Mouse (Mus musculus) bone marrow, adult 2 months (tissue): ENCODE data around the gene Gm28043.

ENCODE experiments used
- CTCF ChIP-seq: fragments of 200-500 bp; IDR thresholded peaks from 2 replicates; pipeline ENCODE4 v1.5.1; 2011; ENCODE audit warnings: low read length, control low read depth; ENCODE audit not compliant: control insufficient read depth, insufficient read depth
- POLR2A ChIP-seq: fragments of 200-500 bp; IDR thresholded peaks from 2 replicates; pipeline ENCODE4 v1.6.1; 2011; ENCODE audit warnings: low read depth, mild to moderate bottlenecking, control low read depth, low read length, borderline replicate concordance; ENCODE audit not compliant: control insufficient read depth

DNA sequence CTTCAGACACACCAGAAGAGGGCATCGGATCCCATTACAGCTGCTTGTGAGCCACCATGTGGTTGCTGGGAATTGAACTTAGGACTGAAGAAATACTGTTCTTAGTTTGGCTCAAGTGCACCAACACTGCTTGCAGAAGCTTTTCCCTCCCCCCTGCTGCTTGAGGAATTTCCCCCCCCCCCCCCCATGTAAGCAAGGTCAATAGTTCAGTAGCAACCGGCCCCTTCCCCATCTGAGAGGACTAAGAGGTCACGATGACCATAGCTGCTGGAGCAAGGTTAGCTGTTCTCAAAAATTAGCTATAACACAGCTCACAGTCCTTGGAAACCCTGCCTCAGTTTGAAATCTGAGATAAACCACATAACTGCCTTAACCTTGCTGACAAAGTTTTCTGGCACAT is 27.5 kb downstream of the Gm28043 start:
- TF ChIP-seq CTCF (no peak), POLR2A (no peak)
